Mouse (Mus musculus) myocyte (in vitro differentiated cells): ENCODE results near the gene Sbk1. TPM values are rescaled to one million over a fixed set of nuclear protein-coding genes. Genes with fewer than 3 reads are reported as not detected.

ENCODE experiments used
- H3K27me3 ChIP-seq: one replicate; pipeline ENCODE4 v1.6.1; 2011; ENCODE audit not compliant: control insufficient read depth, insufficient read depth, insufficient read length
- H3K36me3 ChIP-seq: one replicate; pipeline ENCODE4 v1.6.1; 2011; ENCODE audit not compliant: control insufficient read depth, insufficient read depth
- H3K4me2 ChIP-seq: one replicate; pipeline ENCODE4 v1.6.1; 2011; ENCODE audit warnings: low read depth, control low read depth
- H3K4me3 ChIP-seq: one replicate; pipeline ENCODE4 v1.5.1; 2011; ENCODE audit warnings: mild to moderate bottlenecking, control low read depth, moderate library complexity
- H3K79me2 ChIP-seq: one replicate; pipeline ENCODE4 v1.6.1; 2011; ENCODE audit not compliant: control insufficient read depth, insufficient read depth
- H3ac ChIP-seq: one replicate; pipeline ENCODE4 v1.6.1; 2011; ENCODE audit not compliant: control insufficient read depth, insufficient read length
- CEBPB ChIP-seq: IDR thresholded peaks from 2 replicates; pipeline ENCODE4 v1.6.1; 2011; ENCODE audit warnings: mild to moderate bottlenecking, moderate library complexity; ENCODE audit not compliant: poor library complexity, insufficient read depth, severe bottlenecking
- E2F4 ChIP-seq: IDR thresholded peaks from one replicate; pipeline ENCODE4 v1.6.1; 2011; ENCODE audit warnings: mild to moderate bottlenecking, control low read depth, moderate library complexity; ENCODE audit not compliant: insufficient read depth
- MAX ChIP-seq: IDR thresholded peaks from one replicate; pipeline ENCODE4 v1.6.1; 2011; ENCODE audit warnings: low read depth, mild to moderate bottlenecking, control low read depth
- MYOD1 ChIP-seq, 3 experiments: IDR thresholded peaks; one replicate each; pipeline ENCODE4 v1.6.1; 2011; ENCODE audit warnings: control low read depth in 2 of 3, low read depth in 2 of 3, mild to moderate bottlenecking in 2 of 3, moderate library complexity in 1 of 3; ENCODE audit not compliant: insufficient read length in 2 of 3, control insufficient read depth in 1 of 3
- MYOG ChIP-seq, 3 experiments: IDR thresholded peaks; one replicate each; pipeline ENCODE4 v1.6.1; 2011; ENCODE audit warnings: control low read depth in 2 of 3, low read depth in 2 of 3, mild to moderate bottlenecking in 2 of 3; ENCODE audit not compliant: insufficient read length in 2 of 3, control insufficient read depth in 1 of 3, insufficient read depth in 1 of 3
- POLR2A ChIP-seq: IDR thresholded peaks from one replicate; pipeline ENCODE4 v1.6.1; 2011; ENCODE audit warnings: low read depth, mild to moderate bottlenecking, control low read depth, moderate library complexity; ENCODE audit not compliant: insufficient read length
- POLR2AphosphoS2 ChIP-seq: IDR thresholded peaks from one replicate; pipeline ENCODE4 v1.6.1; 2011; ENCODE audit warnings: low read depth, control low read depth; ENCODE audit not compliant: insufficient read length
- REST ChIP-seq: IDR thresholded peaks from one replicate; pipeline ENCODE4 v1.6.1; 2011; ENCODE audit warnings: mild to moderate bottlenecking, control low read depth, moderate library complexity; ENCODE audit not compliant: insufficient read depth, insufficient read length
- SRF ChIP-seq: IDR thresholded peaks from one replicate; pipeline ENCODE4 v1.6.1; 2011; ENCODE audit warnings: low read depth; ENCODE audit not compliant: control insufficient read depth, insufficient read length
- TCF12 ChIP-seq: IDR thresholded peaks from one replicate; pipeline ENCODE4 v1.6.1; 2011; ENCODE audit warnings: mild to moderate bottlenecking, control low read depth; ENCODE audit not compliant: poor library complexity, insufficient read depth, severe bottlenecking
- TCF3 ChIP-seq: IDR thresholded peaks from one replicate; pipeline ENCODE4 v1.6.1; 2011; ENCODE audit warnings: low read depth, control low read depth; ENCODE audit not compliant: insufficient read length
- USF1 ChIP-seq: IDR thresholded peaks from one replicate; pipeline ENCODE4 v1.6.1; 2011; ENCODE audit warnings: low read depth, mild to moderate bottlenecking, control low read depth, moderate library complexity
- polyA plus RNA-seq: library from polyadenylated mRNA; unstranded; fragments of >200 nt; fragmentation: generic; extraction: Trizol; gene quantifications from one replicate; pipeline ENCODE4 v1.2.1, GENCODE M21; 2012; ENCODE audit warnings: missing spikeins

Gene Sbk1
- polyA plus RNA-seq, 1 experiment: 16.1 TPM

- TF ChIP-seq TCF12 (no peak), MYOD1 (IDR thresholded peaks at IDR 0.05; ENCODE audit: control insufficient read depth in 1 of 3, insufficient read length in 2 of 3, low read depth in 2 of 3) (no peak), CEBPB (no peak), MYOG (IDR thresholded peaks at IDR 0.05; ENCODE audit: control insufficient read depth in 1 of 3, insufficient read depth in 1 of 3, insufficient read length in 2 of 3, low read depth in 2 of 3) (no peak), POLR2AphosphoS2 (no peak), TCF3 (no peak), POLR2A (no peak), REST (no peak), SRF (no peak), USF1 (no peak), E2F4 (no peak)
- Histone ChIP-seq H3ac (no peak overlapping the region), H3K36me3 (no peaks in the 10 kb centered on the region), H3K4me2 (no peak overlapping the region), H3K27me3 (peaks cover 49% of the 10 kb centered on the region), H3K79me2 (no peaks in the 10 kb centered on the region), H3K4me3 (no peak overlapping the region)
Observed at GRCm38 (mm10) chr7:126339521-126339971, 67.1 kb downstream of the Sbk1 start.

- no peak overlapping the region for H3K4me3 ChIP-seq
- no peaks in the 10 kb centered on the region for H3K79me2 ChIP-seq
- no peak overlapping the region for H3K4me2 ChIP-seq
- H3K27me3 ChIP-seq: peaks cover 49% of the 10 kb centered on the region
- no peak overlapping the region for H3ac ChIP-seq
- TF ChIP-seq MAX: no peak
- no peak for TF ChIP-seq MYOG (IDR thresholded peaks at IDR 0.05; ENCODE audit: control insufficient read depth in 1 of 3, insufficient read depth in 1 of 3, insufficient read length in 2 of 3, low read depth in 2 of 3)
- TF ChIP-seq TCF12: no peak
- no peak for TF ChIP-seq USF1
- no peak for TF ChIP-seq SRF
- TF ChIP-seq CEBPB: no peak
- H3K36me3 ChIP-seq: no peaks in the 10 kb centered on the region
Observed at GRCm38 (mm10) chr7:126340206-126340618, 67.8 kb downstream of the Sbk1 start.

GRCm38 (mm10) chr7:126340896-126341295, 68.5 kb downstream of the Sbk1 start:
- Histone ChIP-seq H3K27me3 (peaks cover 46% of the 10 kb centered on the region), H3K36me3 (no peaks in the 10 kb centered on the region), H3ac (no peak overlapping the region), H3K4me3 (no peak overlapping the region), H3K4me2 (no peak overlapping the region), H3K79me2 (no peaks in the 10 kb centered on the region)
- TF ChIP-seq POLR2AphosphoS2 (no peak), MYOD1 (IDR thresholded peaks at IDR 0.05; ENCODE audit: control insufficient read depth in 1 of 3, insufficient read length in 2 of 3, low read depth in 2 of 3) (no peak), MAX (no peak), TCF3 (no peak), POLR2A (no peak), SRF (no peak), MYOG (IDR thresholded peaks at IDR 0.05; ENCODE audit: control insufficient read depth in 1 of 3, insufficient read depth in 1 of 3, insufficient read length in 2 of 3, low read depth in 2 of 3) (no peak), CEBPB (no peak), TCF12 (no peak), E2F4 (no peak), USF1 (no peak), REST (no peak)

Other genes with a start within 250 kb of the Sbk1 start
- not detected for gene Gsg1l, start 190.2 kb upstream of the Sbk1 start, polyA plus RNA-seq
- gene Xpo6, start 72.1 kb upstream of the Sbk1 start, polyA plus RNA-seq: 36.4 TPM
- 0.17 TPM for gene Lat, start 97.0 kb downstream of the Sbk1 start, polyA plus RNA-seq
- gene Spns1, start 104.8 kb downstream of the Sbk1 start, polyA plus RNA-seq: 76.5 TPM
- 3.5 TPM for gene Nfatc2ip, start 124.1 kb downstream of the Sbk1 start, polyA plus RNA-seq
- gene Cd19, start 142.3 kb downstream of the Sbk1 start, polyA plus RNA-seq: 0.01 TPM
- gene Rabep2, start 156.1 kb downstream of the Sbk1 start, polyA plus RNA-seq: 36.7 TPM
- 1,699 TPM for gene Atp2a1, start 190.5 kb downstream of the Sbk1 start, polyA plus RNA-seq
- 58.8 TPM for gene Sh2b1, start 202.8 kb downstream of the Sbk1 start, polyA plus RNA-seq
- 167 TPM for gene Tufm, start 214.7 kb downstream of the Sbk1 start, polyA plus RNA-seq
- gene Atxn2l, start 230.8 kb downstream of the Sbk1 start, polyA plus RNA-seq: 104 TPM